Mouse (Mus musculus) neural tube, embryonic 11.5 days (tissue): ENCODE measurements around the gene Tomm40. TPM values are rescaled to one million over a fixed set of nuclear protein-coding genes. Genes with fewer than 3 reads are reported as not detected.

Experiments used
- ATAC-seq: fragments of 200-750 bp; cut with Nextera tagmentation; 2 replicates; pipeline ENCODE4 v1.8.0; 2017; ENCODE audit warnings: moderate number of reproducible peaks, mild to moderate bottlenecking, moderate TSS enrichment, moderate library complexity; ENCODE audit not compliant: insufficient read depth, low FRiP score, low TSS enrichment
- DNase-seq: peaks from one replicate; pipeline ENCODE4 v3.0.0-alpha.2; 2015; ENCODE audit warnings: low spot score
- H3K27ac ChIP-seq: fragments of 300-500 bp; sonication (generic); 2 replicates; pipeline ENCODE4 v1.5.1; 2014; ENCODE audit warnings: low read depth, mild to moderate bottlenecking, low read length
- H3K27me3 ChIP-seq: fragments of 300-500 bp; sonication (generic); 2 replicates; pipeline ENCODE4 v1.6.1; 2014; ENCODE audit warnings: mild to moderate bottlenecking, low read length, mixed read lengths; ENCODE audit not compliant: control insufficient read depth, insufficient read depth
- H3K36me3 ChIP-seq: fragments of 300-500 bp; sonication (generic); 2 replicates; pipeline ENCODE4 v1.6.1; 2014; ENCODE audit warnings: mild to moderate bottlenecking, low read length, moderate library complexity, mixed read lengths; ENCODE audit not compliant: control insufficient read depth, insufficient read depth
- H3K4me1 ChIP-seq: fragments of 300-500 bp; sonication (generic); 2 replicates; pipeline ENCODE4 v1.6.1; 2014; ENCODE audit warnings: low read length, mixed read lengths; ENCODE audit not compliant: control insufficient read depth, insufficient read depth
- H3K4me2 ChIP-seq: fragments of 300-500 bp; sonication (generic); 2 replicates; pipeline ENCODE4 v1.6.1; 2014; ENCODE audit warnings: low read depth, mild to moderate bottlenecking, moderate library complexity
- H3K4me3 ChIP-seq: fragments of 300-500 bp; sonication (generic); 2 replicates; pipeline ENCODE4 v1.5.1; 2014; ENCODE audit warnings: low read depth, low read length
- H3K9ac ChIP-seq: fragments of 300-500 bp; sonication (generic); 2 replicates; pipeline ENCODE4 v1.6.1; 2014; ENCODE audit warnings: mild to moderate bottlenecking, low read length
- H3K9me3 ChIP-seq: fragments of 300-500 bp; sonication (generic); 2 replicates; pipeline ENCODE4 v1.6.1; 2016; ENCODE audit warnings: low read length; ENCODE audit not compliant: control insufficient read depth
- WGBS: fragments of 180-500 bp; shearing (Covaris S2); extraction: QIAGEN DNeasy Blood & Tissue Kit; methylation state at CpG from one replicate; pipeline ENCODE4 v1.1.7; 2014; 5-methylcytosine and 5-hydroxymethylcytosine counted together
- polyA plus RNA-seq: library from polyadenylated mRNA; unstranded; fragments of >200 nt; fragmentation: Nextera tagmentation; extraction: Ambion mirVana; gene quantifications from 2 replicates; pipeline ENCODE4 v1.2.1, GENCODE M21; 2014

Gene Tomm40
- polyA plus RNA-seq, 1 experiment from 2014 or later, result 155 TPM

- H3K4me1 ChIP-seq, result no peaks in the 10 kb centered on the region
- no peaks in the 10 kb centered on the region for H3K36me3 ChIP-seq
- no peak overlapping the region for H3K4me2 ChIP-seq
- no peak overlapping the region for H3K27ac ChIP-seq
- H3K27me3 ChIP-seq, result no peaks in the 10 kb centered on the region
- DNase-seq (no peak), ATAC-seq (no peak)
- 83% methylated on average over 1 of the region's 1 CpGs for WGBS
- no peak overlapping the region for H3K4me3 ChIP-seq
- H3K9ac ChIP-seq, result no peak overlapping the region
- H3K9me3 ChIP-seq, result no peaks in the 10 kb centered on the region
These were observed 38.8 kb upstream of the Tomm40 start for GRCm38 (mm10) chr7:19754065-19754464.

DNA sequence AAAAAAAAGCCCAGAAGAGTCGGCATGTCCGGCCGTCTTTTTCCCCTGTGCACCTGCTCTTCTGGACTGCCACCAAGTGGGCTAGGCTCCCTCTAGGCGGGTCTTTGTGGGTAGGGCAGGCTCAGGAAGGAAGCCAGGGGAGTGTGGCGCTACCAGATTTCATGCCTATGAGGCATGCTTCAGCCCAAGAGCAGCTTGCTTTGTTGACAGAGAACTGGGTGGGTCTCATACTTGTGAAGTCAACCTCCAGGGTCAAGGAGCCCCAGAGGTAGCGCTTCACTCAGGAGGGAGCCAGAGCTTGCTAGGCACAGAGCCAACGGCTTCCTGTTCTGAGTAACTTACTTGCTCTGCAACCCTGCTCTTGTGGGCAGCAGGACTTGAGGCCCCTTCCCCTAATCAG is 38.3 kb upstream of the Tomm40 start:
- DNase-seq (no peak), ATAC-seq (no peak)
- no peak overlapping the region for H3K4me3 ChIP-seq
- no peak overlapping the region for H3K9ac ChIP-seq
- peaks cover under 1% of the 10 kb centered on the region; the same call in 1 of the 2 replicates for H3K4me1 ChIP-seq
- H3K27me3 ChIP-seq, result no peaks in the 10 kb centered on the region
- 84% methylated on average over 7 of the region's 7 CpGs for WGBS
- no peaks in the 10 kb centered on the region for H3K36me3 ChIP-seq
- no peaks in the 10 kb centered on the region for H3K9me3 ChIP-seq
- no peak overlapping the region for H3K4me2 ChIP-seq
- H3K27ac ChIP-seq, result no peak overlapping the region

- ATAC-seq (no peak), DNase-seq (no peak)
- WGBS, result 69% methylated on average over 8 of the region's 8 CpGs
- Histone ChIP-seq H3K4me1 (peaks cover 7% of the 10 kb centered on the region), H3K4me3 (no peak overlapping the region), H3K4me2 (no peak overlapping the region), H3K36me3 (no peaks in the 10 kb centered on the region), H3K27ac (no peak overlapping the region), H3K27me3 (no peaks in the 10 kb centered on the region), H3K9me3 (no peaks in the 10 kb centered on the region), H3K9ac (no peak overlapping the region)
These were observed 37.4 kb upstream of the Tomm40 start for GRCm38 (mm10) chr7:19752652-19753051.

DNA sequence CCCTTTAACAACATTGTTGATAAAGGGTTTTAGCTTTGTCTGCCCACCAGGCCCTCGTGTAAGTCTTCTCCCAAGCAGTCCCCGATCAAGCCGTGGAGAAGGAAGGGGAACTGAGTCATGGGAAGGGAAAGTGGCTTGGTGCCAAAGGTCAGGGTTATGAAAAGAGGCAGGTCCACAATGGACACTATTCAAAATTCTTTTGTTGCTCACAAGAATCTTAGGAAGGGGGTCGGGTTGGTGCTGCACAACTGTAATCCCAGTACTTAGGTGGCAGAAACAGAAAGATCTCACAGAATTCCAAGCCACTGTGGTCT is 35.8 kb upstream of the Tomm40 start:
- ATAC-seq, result no peak
- Histone ChIP-seq H3K27me3 (no peaks in the 10 kb centered on the region), H3K27ac (no peak overlapping the region), H3K36me3 (no peaks in the 10 kb centered on the region), H3K4me2 (no peak overlapping the region), H3K4me1 (peaks cover 13% of the 10 kb centered on the region), H3K4me3 (no peak overlapping the region), H3K9ac (0 out of 2 replicates have a peak overlapping the region, but pooled peaks have one; percentile 36), H3K9me3 (no peaks in the 10 kb centered on the region)
- WGBS, result 60% methylated on average over 4 of the region's 4 CpGs
- no peak for DNase-seq

DNA sequence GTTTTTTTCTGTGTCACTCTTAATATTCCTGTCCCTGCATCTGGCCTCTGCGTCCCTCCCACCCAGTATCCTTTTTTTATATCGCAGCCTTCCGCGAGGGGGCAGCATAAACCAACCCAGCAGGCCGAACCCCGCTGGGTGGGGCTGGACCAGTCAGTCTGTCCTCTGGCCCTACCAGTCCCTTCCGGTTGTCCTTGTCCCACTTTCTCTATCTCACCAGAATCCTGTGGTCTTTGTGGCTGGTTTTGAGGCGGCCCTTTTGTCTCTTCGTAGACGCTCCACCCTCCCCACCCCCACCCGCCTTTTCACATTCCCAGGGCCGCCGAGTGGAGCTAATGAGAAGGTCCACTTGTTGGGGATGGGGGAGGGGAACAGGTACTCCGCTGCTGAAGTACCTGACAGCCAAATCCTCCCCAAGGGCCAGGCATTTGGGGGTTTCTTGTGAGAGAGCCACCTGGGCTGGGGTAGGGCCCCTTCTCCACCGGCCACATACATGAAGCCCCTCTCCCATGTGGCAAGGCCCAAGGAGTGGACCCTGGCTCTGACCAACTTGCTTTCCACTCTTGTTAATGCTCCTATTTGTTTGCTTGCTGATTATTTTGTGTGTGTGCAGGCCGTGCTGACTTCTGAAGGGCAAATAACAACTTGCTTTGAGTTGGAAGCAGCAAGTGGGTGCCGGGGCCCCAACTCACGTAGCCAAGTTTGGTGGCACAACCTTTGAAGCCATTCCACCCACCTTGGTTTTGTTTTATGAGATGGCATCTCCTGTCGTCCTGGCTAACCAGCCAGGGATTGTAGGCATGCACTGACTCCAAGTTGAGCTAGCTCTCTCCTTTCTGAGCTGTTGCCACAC is 35.2 kb upstream of the Tomm40 start, which contains the start of gene Nectin2:
TSS of gene Nectin2 (minus strand) at position 267 of the 853 bp plus-strand sequence.
- H3K9ac ChIP-seq, result peak within 1 kb of the TSS; percentile 64
- H3K27me3 ChIP-seq, result no peaks in the 10 kb centered on the region
- H3K27ac ChIP-seq, result peak within 1 kb of the TSS; percentile 72
- H3K4me3 ChIP-seq, result peak within 1 kb of the TSS; percentile 47
- ATAC-seq, result peak; percentile 60
- 17% methylated on average over 19 of the region's 19 CpGs for WGBS
- no peaks in the 10 kb centered on the region for H3K36me3 ChIP-seq
- peaks cover 13% of the 10 kb centered on the region for H3K4me1 ChIP-seq
- H3K9me3 ChIP-seq, result no peaks in the 10 kb centered on the region
- DNase-seq, result peak; percentile 85
- peak within 1 kb of the TSS; percentile 63 for H3K4me2 ChIP-seq

DNA sequence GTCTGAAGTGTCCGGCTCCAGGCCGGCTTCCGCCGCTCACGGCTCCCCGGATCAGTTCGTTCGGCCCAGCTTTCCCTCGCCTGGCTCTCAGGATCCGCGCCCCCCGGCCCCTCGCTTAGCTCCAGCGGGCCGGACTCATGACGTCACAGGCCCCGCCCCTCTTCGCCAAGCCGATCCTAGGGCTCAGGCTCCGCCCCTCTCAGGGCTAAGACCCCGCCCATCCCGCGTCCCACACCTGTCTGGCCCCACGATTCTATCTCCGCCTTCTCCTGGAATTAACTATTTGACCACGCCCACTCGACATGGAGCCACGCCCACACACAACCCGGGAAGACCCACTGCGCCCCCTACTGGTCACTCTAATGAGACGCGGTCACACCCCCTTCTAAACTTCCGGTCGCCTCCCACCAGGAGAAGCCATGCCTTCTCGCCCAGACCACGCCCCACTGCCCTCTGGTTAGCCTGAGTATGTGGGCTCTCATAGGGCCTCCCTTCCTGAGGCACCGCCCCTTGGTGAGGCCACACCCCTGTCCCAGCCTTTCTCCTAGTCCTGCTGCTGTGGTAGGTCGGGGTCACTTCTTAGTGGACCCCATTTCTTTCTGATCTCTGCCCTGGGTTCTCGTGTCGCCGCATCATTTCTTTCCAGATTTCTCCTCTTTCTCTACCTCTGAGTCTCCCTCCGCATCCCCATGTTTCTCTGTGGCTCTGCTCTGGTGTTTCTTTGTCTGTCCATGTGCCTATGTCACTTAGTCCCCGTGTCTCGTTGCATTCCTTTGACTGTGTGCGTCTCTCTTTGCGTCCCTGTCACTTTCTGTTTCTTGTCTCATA is 34.4 kb upstream of the Tomm40 start:
- H3K27me3 ChIP-seq, result no peaks in the 10 kb centered on the region
- peak overlapping the region; percentile 63 for H3K4me2 ChIP-seq
- H3K27ac ChIP-seq, result peak overlapping the region; percentile 72
- H3K4me1 ChIP-seq, result peaks cover 18% of the 10 kb centered on the region
- no peaks in the 10 kb centered on the region for H3K36me3 ChIP-seq
- peak; percentile 96 for ATAC-seq
- H3K4me3 ChIP-seq, result peak overlapping the region; percentile 47
- peak; percentile 99 for DNase-seq
- H3K9ac ChIP-seq, result peak overlapping the region; percentile 64
- no peaks in the 10 kb centered on the region for H3K9me3 ChIP-seq
- under 1% methylated on average over 46 of the region's 46 CpGs for WGBS

DNA sequence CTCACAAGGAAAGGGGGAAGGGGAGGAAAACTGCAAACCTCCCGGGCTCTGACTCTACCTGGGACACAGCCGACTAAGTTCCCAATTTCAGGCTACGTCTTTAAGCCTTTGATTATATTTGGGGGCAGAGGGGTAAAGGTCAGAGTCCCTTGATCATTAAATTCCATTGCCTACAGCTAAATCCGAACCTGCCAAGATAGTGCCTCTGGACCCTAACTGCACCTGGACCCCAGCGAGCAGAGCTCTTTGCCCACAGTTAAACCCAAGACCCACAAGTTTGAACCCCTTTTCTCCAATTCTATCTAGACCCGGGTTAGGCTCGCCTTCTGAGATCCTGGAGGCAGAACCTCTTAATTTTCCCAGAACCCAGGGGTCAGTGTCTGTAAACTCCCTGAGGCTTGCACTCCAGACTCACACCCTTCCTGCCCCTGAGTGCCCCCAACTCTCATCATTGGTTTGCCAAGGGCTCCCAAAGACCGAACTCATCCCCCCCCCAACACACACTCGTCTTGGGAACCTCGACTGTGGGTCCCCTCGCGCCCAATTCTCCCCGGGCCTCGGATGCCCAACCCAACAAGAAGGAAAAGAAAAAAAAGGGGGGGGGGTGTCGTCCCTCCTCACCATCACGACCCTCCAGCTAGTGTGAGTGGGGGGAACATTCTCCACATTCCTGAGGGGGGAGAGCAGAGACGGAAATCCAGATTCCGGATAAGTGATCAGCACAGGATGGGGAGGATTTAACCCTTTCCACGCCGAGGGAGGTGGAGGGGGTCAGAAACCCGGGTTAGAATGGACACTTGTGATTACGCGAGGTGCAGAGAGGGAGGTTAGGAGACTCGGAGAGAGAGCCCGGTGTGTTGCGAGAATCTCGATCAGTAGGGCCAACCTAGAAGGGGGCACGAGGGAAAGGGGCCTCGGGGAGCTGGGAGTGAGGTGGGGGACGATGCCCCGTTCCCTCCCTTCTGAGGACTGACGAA is 33.3 kb upstream of the Tomm40 start:
- ATAC-seq, result peak; percentile 13
- DNase-seq, result peak; percentile 48
- peaks cover 18% of the 10 kb centered on the region for H3K4me1 ChIP-seq

More for the DNA sequence above, 33.3 kb upstream of the Tomm40 start:
- peak overlapping the region; percentile 47 for H3K4me3 ChIP-seq
- under 1% methylated on average over 32 of the region's 32 CpGs for WGBS
- peak overlapping the region; percentile 3; the same call in 1 of the 2 replicates for H3K27ac ChIP-seq
- peak overlapping the region; percentile 64 for H3K9ac ChIP-seq
- H3K4me2 ChIP-seq, result peak overlapping the region; percentile 63
- H3K27me3 ChIP-seq, result no peaks in the 10 kb centered on the region
- no peaks in the 10 kb centered on the region for H3K36me3 ChIP-seq
- H3K9me3 ChIP-seq, result no peaks in the 10 kb centered on the region
